Mouse (Mus musculus) megakaryocyte, embryonic 14.5 days (primary cell): Measurements from ENCODE around the gene Gstp2.

Experiments used
- FLI1 ChIP-seq: IDR thresholded peaks from 2 replicates; pipeline ENCODE4 v1.6.1; 2012; ENCODE audit warnings: low read length, inconsistent platforms, mixed read lengths
- GATA1 ChIP-seq: IDR thresholded peaks from 3 replicates; pipeline ENCODE4 v1.6.1; 2012; ENCODE audit warnings: mixed read lengths, low read length, inconsistent platforms, borderline replicate concordance

GRCm38 (mm10) chr19:4071406-4071805 lies 25.6 kb upstream of the Gstp2 start:
- TF ChIP-seq GATA1 (no peak), FLI1 (no peak)
